Mouse (Mus musculus): ENCODE results near the gene Gstt4.

The Gstt4 gene

GRCm38 (mm10) chr10:75835761-75836531 is 13.6 kb upstream of the Gstt4 start:
- DNase-seq, result no peak

DNA sequence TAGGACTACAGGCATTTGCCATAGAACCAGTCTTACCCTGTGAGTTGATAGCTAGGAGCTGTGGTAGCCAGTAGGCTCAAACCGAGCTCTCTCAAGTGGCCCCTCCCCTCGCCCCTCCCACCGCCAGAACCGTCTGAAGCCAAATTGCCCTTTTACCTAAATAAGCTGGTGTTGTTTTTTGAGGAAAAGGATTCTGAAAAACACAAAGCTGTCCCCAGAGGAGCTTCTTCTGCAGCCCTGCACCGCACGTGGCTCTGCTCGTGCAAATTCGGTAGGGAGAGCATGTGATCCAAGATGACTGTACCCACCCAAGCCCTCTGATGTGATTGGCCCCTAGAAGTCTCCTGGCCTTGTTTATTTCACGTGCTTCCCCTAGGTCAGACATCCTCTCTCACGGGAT is 13.0 kb upstream of the Gstt4 start:
- peak; percentile 49 to 56 for DNase-seq

DNA sequence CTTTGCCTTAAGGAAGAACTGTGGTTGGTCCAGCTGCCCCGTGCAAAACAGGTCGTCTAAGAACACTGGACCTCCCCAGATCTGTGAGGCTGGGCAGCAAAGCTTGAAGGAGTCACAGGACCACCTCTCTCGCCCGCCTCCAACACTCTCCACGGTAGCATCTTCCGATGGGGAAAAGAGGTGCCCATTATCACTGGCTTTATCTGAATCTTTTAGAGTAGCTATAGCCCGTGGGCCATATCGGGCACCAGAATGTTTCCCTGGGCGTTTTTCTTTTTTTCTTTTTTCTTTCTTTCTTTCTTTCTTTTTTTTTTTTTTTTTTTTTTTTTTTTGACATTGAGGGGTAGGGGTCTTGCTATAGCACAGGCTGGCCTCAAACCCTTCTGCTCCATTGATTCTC is 12.4 kb upstream of the Gstt4 start:
- no peak for DNase-seq

GRCm38 (mm10) chr10:75834250-75834649 is 11.9 kb upstream of the Gstt4 start:
- DNase-seq, result peak; percentile 70 to 80

GRCm38 (mm10) chr10:75833456-75834080 is 11.2 kb upstream of the Gstt4 start:
- DNase-seq, result no peak

GRCm38 (mm10) chr10:75832272-75832895 is 10.0 kb upstream of the Gstt4 start:
- peak in 1 of 2 experiments; percentile 67 for DNase-seq

DNA sequence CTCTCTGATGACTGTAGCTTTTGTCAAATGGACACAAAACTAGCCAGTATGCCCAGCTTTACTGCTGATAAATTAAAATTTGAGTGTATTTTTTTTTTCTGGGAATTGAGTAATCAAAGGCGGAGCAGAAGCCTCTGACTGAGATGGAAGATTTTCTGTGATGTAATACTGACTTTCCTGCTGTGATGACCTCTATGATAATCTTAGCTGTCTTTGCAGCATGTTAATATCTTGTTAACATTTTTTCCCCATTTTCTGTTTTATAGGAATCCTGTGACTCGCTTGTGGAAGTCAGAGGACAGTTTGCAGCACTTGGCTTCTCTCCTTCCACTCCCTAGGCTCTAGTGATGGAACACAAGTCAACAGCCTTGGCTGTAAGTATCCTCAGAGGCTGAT is 7.9 kb upstream of the Gstt4 start:
- DNase-seq, result no peak

- DNase-seq, result no peak
These were observed 7.4 kb upstream of the Gstt4 start for GRCm38 (mm10) chr10:75829529-75830274.

GRCm38 (mm10) chr10:75828500-75828931 is 6.2 kb upstream of the Gstt4 start:
- DNase-seq, result peak; percentile 87 to 93

DNA sequence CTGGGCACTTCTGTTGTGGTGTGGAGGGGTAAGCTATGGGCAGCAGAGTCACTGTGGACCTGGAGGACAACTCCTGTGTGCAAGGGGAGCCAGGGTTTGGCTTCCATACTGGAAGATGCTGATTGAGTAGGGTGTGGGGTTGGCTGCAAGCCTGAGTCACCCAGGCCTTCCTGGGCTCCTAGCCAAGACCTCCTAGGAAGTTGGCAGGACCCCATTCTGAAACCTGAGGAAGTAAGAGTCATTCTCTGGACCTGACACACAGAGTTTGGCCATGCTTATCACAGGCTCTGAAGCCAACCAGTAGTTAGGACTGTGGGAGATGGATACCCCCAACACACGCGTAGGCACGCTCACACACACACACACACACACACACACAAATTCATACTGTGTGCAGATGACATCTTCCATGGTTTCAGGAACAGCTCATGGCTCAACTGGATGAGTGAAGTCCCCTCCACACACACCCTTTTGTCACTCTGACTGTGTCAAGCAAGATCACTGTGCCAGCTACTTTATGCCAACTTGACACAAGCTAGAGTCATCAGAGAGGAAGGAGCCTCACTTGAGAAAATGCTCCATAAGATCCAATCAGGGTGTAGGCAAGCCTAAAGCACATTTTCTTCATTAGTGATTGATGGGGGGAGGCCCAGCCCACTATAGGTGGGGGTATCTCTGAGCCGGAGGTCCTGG is 5.5 kb upstream of the Gstt4 start:
- DNase-seq, result peak; percentile 80 to 87

DNA sequence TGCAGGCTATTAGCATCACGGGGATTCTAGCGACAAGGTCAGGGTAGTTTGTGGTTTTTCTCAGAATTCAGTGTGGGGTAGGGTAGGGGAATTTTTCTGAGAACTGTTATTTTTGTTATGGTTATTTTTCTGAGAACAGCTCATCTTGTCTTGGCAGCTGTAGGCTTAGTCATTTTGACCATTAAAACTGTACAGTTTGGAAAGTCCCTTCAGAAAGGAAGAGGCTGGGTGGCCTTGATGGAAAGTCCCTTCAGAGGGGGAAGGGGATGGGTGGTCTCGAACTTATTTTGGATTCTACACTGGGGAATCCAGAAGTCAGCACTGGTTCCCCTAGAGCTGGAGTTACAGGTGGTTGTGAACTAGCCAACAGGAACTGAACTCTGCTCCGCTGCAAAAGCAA is 2.2 kb upstream of the Gstt4 start:
- no peak for DNase-seq

GRCm38 (mm10) chr10:75823782-75824181 is 1.4 kb upstream of the Gstt4 start:
- DNase-seq, result no peak

DNA sequence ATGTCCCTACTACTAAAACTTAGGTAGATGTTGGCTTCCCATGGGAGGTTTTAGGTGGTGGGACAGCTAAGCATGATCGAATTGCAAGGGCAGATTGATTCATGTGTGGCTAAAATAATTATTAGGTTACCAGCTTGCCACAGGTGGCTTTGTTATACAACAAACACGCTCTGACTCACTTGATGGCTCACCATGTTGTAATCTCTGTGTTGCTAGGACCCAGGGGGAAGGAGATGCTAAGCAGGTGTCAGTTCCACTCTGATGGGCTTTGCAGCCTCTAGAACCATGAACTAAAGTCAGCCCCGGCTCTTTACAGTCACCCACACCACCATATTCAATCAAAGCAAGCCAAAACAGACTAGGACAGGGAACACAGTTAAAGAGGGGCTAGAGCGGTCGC is 2.5 kb downstream of the Gstt4 start:
- DNase-seq, result no peak

DNA sequence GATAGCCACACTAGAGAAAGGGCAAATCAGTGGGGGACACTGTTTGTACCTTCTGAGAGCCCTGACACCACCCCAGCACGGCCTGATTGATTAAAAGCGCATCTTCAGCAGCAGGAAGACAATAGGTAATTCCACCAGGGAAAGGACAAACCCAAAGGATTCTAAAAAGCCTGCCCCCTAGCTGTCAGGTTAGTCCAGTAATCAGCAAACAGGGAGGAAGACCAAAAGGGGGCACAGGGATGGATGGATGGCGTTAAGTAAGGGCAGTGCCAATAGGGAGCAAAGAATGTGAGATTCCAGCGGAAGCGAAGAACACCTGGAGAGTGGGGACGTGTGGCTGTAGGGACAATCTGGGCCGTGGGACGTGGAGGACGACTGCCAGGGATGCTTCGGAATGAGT is 3.7 kb downstream of the Gstt4 start:
- DNase-seq, result no peak

DNA sequence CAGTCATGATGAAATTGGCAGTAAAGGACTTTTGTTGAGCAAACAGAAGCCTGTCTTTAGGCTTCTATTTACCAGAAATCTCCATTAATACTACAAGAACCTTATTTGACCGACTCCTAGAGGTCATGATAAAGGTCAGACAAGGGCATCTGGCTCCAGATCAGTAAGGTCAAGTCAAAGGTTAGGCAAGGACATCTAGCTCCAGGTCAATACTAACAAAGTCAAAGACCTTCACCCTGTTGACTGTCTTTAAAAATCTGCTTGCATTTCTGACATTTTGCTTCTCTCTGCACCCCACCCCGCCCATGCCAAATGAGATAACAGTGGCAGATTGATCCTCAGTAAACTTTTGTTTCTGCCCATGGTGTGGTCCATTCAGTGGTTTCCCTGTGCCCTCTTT is 18.1 kb downstream of the Gstt4 start:
- no peak for DNase-seq

- DNase-seq, result peak; percentile 68 to 69
These were observed 24.1 kb downstream of the Gstt4 start, which contains the start of gene Gstt1 for GRCm38 (mm10) chr10:75798176-75798696. Gstt1 (minus strand) TSS chr10:75798584.

- DNase-seq, result peak; percentile 69 to 75
These were observed 24.6 kb downstream of the Gstt4 start for GRCm38 (mm10) chr10:75797619-75798175.

DNA sequence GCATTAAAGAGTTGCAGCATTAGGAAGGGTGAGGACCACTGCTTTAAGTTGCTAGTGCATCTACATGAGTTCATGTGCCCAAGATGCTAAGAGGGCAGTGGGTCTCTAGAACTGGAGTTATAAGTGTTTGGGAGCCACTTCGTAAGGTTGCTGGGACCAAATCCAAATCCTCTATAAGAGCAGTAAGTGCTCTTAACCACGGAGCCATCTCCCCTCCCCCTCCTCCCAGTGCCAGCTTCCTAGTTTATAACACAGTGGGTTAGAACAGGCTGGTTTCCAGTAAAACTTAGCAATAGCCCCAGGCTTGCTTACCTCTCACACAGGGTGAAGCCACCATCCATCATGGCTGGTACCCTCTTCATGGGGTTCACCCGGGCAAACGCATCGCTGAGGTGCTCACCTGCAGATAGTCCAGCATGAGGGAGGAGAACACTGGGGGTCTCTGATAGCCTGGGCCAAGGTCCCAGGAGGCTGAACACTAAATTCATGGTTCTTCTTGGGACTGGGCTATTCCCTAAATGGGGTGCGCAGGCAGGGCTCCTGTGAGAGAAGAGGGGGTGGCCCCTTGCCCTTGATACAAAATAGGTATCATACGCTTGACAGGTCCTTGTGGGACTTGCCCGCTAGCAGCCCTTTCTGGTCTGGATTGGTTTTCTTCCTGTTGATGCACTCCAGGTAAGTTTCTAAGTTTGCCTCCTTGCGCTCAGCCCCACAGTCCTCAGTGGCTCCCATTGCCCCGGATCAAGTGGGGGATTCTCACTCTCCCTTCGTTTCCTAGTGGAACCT is 25.4 kb downstream of the Gstt4 start:
- peak; percentile 13 to 26 for DNase-seq

DNA sequence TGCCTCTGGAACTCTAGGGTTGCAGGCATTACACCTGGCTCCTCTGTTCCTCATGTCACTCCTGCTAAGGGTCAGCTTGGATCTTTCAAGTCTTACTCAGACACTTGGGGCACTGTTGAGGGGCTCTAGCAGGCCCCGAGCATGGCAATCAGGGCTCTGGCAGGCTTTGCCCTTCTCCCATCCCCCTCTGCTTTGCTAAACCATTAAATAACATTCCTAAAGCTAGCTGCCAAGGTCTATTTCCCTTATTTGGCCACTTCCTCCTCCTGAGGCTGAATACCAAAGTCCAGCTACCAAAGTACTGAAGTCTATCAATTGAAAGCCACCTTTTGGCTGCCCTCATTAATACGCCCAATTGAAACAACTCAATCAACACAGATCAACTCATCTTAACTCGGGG is 27.5 kb downstream of the Gstt4 start:
- no peak for DNase-seq

DNA sequence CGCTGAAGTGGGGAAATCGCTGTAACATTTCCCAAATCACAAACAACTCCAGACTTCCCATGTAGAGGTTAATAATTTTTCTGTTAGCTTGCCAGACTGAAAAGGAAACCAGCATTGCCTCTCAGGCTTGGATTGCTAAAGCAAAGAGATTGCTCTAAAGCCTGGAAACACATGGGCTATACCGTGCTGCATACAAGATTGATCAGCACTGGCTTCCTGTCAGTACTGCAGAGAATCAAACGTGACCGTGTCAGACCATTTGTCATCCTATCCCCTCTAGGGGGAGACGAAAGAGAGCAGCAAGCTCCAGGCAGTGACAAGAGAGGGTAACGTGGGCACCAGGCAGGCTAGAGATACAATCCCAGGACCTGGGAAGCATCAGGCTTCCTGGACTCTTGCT is 31.6 kb downstream of the Gstt4 start:
- no peak for DNase-seq

GRCm38 (mm10) chr10:75789841-75790240 is 32.5 kb downstream of the Gstt4 start:
- DNase-seq, result no peak

Data from cerebellum, postnatal 14 days (tissue).